Mouse (Mus musculus) cerebellum, adult 11-12 months (tissue): Measurements from ENCODE around the gene Syn1.

Experiments
- DNase-seq: peaks from one replicate; pipeline ENCODE4 v3.0.0; 2022

Gene Syn1

GRCm38 (mm10) chrX:20920844-20921364 lies at the start of gene Syn1:
TSS of gene Syn1 (minus strand) at chrX:20921004.
- peak; percentile 95 for DNase-seq

GRCm38 (mm10) chrX:20961477-20962378 lies 40.9 kb upstream of the Syn1 start, which contains the start of gene Uxt:
TSS of gene Uxt (minus strand) at chrX:20962017.
- peak; percentile 90 for DNase-seq

- DNase-seq: peak; percentile 94
Observed at GRCm38 (mm10) chrX:20950191-20950880, 29.5 kb upstream of the Syn1 start, which contains the start of gene Elk1. TSS of gene Elk1 (minus strand) at chrX:20950608.

- peak; percentile 53 for DNase-seq
Observed at GRCm38 (mm10) chrX:20946055-20946454, 25.3 kb upstream of the Syn1 start.

GRCm38 (mm10) chrX:20931963-20932362 lies 11.2 kb upstream of the Syn1 start:
- DNase-seq: no peak

GRCm38 (mm10) chrX:20931364-20931763 lies 10.6 kb upstream of the Syn1 start, which contains the start of gene Cfp:
TSS of gene Cfp (minus strand) at chrX:20931555.
- no peak for DNase-seq

GRCm38 (mm10) chrX:20929859-20930258 lies 9.1 kb upstream of the Syn1 start:
- DNase-seq: no peak

GRCm38 (mm10) chrX:20924976-20925375 lies 4.2 kb upstream of the Syn1 start:
- DNase-seq: no peak

GRCm38 (mm10) chrX:20923506-20923905 lies 2.7 kb upstream of the Syn1 start:
- DNase-seq: no peak

GRCm38 (mm10) chrX:20921366-20921765 lies 562 bp upstream of the Syn1 start:
- no peak for DNase-seq

GRCm38 (mm10) chrX:20920249-20920843 lies 458 bp downstream of the Syn1 start:
- no peak for DNase-seq

GRCm38 (mm10) chrX:20915075-20915474 lies 5.7 kb downstream of the Syn1 start:
- DNase-seq: no peak

- no peak for DNase-seq
Observed at GRCm38 (mm10) chrX:20913726-20914125, 7.1 kb downstream of the Syn1 start.

- no peak for DNase-seq
Observed at GRCm38 (mm10) chrX:20910074-20910473, 10.7 kb downstream of the Syn1 start.

- DNase-seq: no peak
Observed at GRCm38 (mm10) chrX:20875241-20875640, 45.6 kb downstream of the Syn1 start.

- DNase-seq: no peak
Observed at GRCm38 (mm10) chrX:20872928-20873500, 47.8 kb downstream of the Syn1 start.

GRCm38 (mm10) chrX:20869962-20870513 lies 50.8 kb downstream of the Syn1 start, which contains the start of gene Timp1:
TSS of gene Timp1 (plus strand) at chrX:20870166.
- DNase-seq: no peak

- DNase-seq: no peak
Observed at GRCm38 (mm10) chrX:20869203-20869602, 51.6 kb downstream of the Syn1 start.

GRCm38 (mm10) chrX:20868091-20868490 lies 52.7 kb downstream of the Syn1 start:
- DNase-seq: no peak

GRCm38 (mm10) chrX:20863161-20864101 lies 57.4 kb downstream of the Syn1 start:
- no peak for DNase-seq
